Mouse (Mus musculus): ENCODE measurements around the gene Tub. TPM values are rescaled to one million over a fixed set of nuclear protein-coding genes. Genes with fewer than 3 reads are reported as not detected.

The Tub gene
- polyA plus RNA-seq, 1 experiment from 2014 or later: 0.94 TPM

DNA sequence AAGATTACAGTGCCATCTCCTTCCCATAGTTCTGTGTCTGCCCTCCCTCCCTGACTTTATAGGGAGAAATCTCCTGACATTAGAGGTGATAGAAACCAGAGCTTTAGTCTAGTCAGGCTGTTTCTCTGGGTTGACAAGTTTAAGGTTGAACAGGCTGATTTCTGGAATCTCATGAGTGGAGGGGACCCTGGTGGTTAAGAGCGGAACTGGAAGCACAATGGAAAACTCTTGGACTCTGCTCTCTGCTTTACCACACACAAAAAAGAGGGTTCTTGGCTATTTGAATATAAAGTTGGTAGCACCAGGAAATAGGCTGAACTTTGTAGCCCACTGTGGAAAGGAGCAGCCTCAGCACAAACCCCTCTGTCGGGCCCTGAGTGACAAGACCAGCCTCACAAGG lies 81.9 kb downstream of the Tub start:
- WGBS: 64% methylated on average over 2 of the region's 2 CpGs
- H3K4me2 ChIP-seq: no peak overlapping the region
- no peak overlapping the region for H3K9ac ChIP-seq
- H3K36me3 ChIP-seq: no peaks in the 10 kb centered on the region
- H3K27ac ChIP-seq: no peak overlapping the region
- no peak for ATAC-seq (replicated peaks; ENCODE audit: insufficient number of reproducible peaks, insufficient read depth, low FRiP score, low read depth)
- no peaks in the 10 kb centered on the region for H3K9me3 ChIP-seq (replicated peaks)
- no peaks in the 10 kb centered on the region for H3K4me1 ChIP-seq (replicated peaks)
- H3K27me3 ChIP-seq: no peaks in the 10 kb centered on the region
- H3K4me3 ChIP-seq: no peak overlapping the region

DNA sequence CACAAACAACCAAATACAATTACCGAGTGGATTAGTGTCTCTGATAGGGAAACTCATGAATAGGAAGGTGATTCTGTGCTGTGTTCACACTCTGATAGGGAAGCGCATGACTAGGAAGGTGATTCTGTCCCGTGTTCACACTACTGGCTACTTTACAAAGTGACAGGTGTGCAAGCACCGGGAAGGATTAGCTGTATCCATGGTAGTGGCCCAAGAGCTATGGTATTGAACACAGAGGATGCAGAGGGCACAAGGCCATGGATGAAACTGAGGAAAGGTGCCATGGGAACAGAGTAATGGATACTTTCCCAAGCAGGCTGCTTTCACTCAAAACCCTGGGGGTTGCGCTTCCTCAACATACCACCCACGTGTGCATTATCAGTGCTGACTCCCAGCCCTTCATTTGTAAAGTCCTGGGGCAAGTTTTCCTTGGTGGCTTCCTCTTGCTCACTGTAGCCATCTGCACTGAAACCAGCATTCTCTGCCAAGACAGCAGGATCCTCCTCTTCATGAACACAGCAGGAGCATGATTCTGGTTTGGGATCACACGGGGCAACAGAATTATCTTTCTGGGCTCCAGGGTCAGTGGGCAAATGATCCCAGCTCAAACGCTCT lies 88.1 kb downstream of the Tub start:
- no peaks in the 10 kb centered on the region for H3K36me3 ChIP-seq
- H3K9ac ChIP-seq: no peak overlapping the region
- H3K4me1 ChIP-seq (replicated peaks): no peaks in the 10 kb centered on the region
- no peak overlapping the region for H3K4me3 ChIP-seq
- no peak for ATAC-seq (replicated peaks; ENCODE audit: insufficient number of reproducible peaks, insufficient read depth, low FRiP score, low read depth)
- H3K27ac ChIP-seq: no peak overlapping the region
- no peak overlapping the region for H3K4me2 ChIP-seq
- H3K9me3 ChIP-seq (replicated peaks): no peaks in the 10 kb centered on the region
- WGBS: 68% methylated on average over 8 of the region's 8 CpGs
- H3K27me3 ChIP-seq: no peaks in the 10 kb centered on the region

DNA sequence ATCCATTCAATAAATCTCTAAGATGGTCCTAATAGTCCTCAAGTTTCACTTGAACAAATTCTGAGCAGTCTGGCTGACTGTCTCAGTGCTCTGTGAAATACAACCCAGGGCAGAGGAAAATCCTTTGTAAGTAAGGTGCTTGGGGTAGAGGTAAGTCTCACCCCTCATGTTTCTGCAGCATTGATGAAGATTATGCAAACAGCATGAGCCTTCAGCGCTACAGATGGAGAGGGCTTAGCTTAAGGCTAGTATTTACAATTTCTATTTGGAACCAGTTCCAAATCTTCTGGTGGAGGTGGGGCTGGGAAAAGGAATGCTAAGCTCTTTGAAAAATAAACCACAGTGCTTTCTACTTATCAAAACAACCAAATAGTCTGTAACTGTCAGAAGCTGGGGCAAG lies 88.8 kb downstream of the Tub start:
- H3K4me2 ChIP-seq: no peak overlapping the region
- no peak overlapping the region for H3K4me3 ChIP-seq
- no peaks in the 10 kb centered on the region for H3K27me3 ChIP-seq
- H3K9ac ChIP-seq: no peak overlapping the region
- no peaks in the 10 kb centered on the region for H3K36me3 ChIP-seq
- ATAC-seq (replicated peaks; ENCODE audit: insufficient number of reproducible peaks, insufficient read depth, low FRiP score, low read depth): no peak
- H3K4me1 ChIP-seq (replicated peaks): no peaks in the 10 kb centered on the region
- no peak overlapping the region for H3K27ac ChIP-seq
- 34% methylated on average over 1 of the region's 1 CpGs for WGBS
- H3K9me3 ChIP-seq (replicated peaks): no peaks in the 10 kb centered on the region

DNA sequence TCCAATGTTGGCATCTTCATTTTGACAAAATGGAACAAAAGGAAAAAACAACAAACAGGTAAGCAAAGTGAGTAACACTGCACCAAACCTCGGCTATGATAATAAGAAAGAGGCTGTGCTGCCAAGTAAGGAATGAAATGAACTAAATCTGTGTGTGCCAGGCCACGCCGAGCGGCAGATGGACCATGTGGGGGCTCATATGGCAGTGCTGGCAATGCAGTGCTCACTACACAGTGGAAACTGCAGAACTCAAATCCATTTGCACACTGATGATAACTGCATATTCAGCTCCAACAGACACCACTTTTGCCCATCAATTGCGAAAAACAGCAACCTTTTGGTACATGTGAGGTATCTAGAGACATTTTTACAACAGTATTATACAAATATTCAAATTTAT lies 89.3 kb downstream of the Tub start:
- Histone ChIP-seq H3K36me3 (no peaks in the 10 kb centered on the region), H3K4me2 (no peak overlapping the region), H3K9me3 (replicated peaks) (no peaks in the 10 kb centered on the region), H3K27me3 (no peaks in the 10 kb centered on the region), H3K27ac (no peak overlapping the region), H3K4me3 (no peak overlapping the region), H3K9ac (no peak overlapping the region), H3K4me1 (replicated peaks) (no peaks in the 10 kb centered on the region)
- 74% methylated on average over 5 of the region's 5 CpGs for WGBS
- no peak for ATAC-seq (replicated peaks; ENCODE audit: insufficient number of reproducible peaks, insufficient read depth, low FRiP score, low read depth)

DNA sequence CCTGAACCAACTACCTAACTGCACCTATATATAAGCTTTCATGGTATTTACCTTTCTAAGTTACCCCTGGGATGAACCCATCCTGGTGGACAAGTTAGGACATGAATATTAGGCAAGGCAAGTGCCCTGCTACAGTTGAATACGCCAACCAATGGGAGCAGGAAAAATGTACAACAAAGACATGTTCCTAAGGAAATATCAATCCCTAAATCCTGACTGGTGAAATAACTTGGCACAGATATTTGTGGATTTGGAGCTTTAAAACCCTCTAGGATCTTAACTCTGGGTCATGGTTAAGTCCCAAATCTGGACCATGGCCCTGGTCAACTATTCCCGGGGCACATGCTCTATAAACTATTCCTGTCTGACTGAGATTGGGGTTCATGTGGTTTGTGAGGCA lies 95.7 kb downstream of the Tub start:
- ATAC-seq (replicated peaks; ENCODE audit: insufficient number of reproducible peaks, insufficient read depth, low FRiP score, low read depth): no peak
- Histone ChIP-seq H3K27ac (no peak overlapping the region), H3K4me1 (replicated peaks) (no peaks in the 10 kb centered on the region), H3K27me3 (no peaks in the 10 kb centered on the region), H3K9me3 (replicated peaks) (no peaks in the 10 kb centered on the region), H3K4me3 (no peak overlapping the region), H3K36me3 (no peaks in the 10 kb centered on the region), H3K4me2 (no peak overlapping the region), H3K9ac (no peak overlapping the region)
- 89% methylated on average over 2 of the region's 2 CpGs for WGBS

DNA sequence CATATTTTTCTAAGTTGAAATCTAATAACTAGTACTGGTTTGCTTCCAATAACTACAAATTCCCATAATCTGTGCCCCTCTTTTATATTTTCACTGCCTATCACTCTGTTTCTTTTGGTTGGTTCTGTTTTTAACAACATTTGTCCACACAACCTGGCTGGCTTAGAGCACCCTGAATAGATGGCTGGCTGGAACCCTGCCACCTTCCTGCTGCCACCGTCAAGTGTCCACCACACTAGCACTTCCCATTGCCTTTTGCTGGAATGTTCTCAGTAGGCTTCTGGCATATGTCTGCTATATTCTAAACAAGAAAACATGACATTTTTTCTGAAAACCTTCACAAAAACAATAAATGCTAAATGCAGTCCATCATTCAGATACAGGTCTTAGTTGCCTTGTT lies 100.7 kb downstream of the Tub start:
- no peak overlapping the region for H3K27ac ChIP-seq
- H3K9me3 ChIP-seq (replicated peaks): no peaks in the 10 kb centered on the region
- H3K36me3 ChIP-seq: no peaks in the 10 kb centered on the region
- no peak overlapping the region for H3K4me2 ChIP-seq
- WGBS: 56% methylated on average over 1 of the region's 1 CpGs
- ATAC-seq (replicated peaks; ENCODE audit: insufficient number of reproducible peaks, insufficient read depth, low FRiP score, low read depth): no peak
- H3K4me3 ChIP-seq: no peak overlapping the region
- no peaks in the 10 kb centered on the region for H3K4me1 ChIP-seq (replicated peaks)
- no peak overlapping the region for H3K9ac ChIP-seq
- H3K27me3 ChIP-seq: no peaks in the 10 kb centered on the region

DNA sequence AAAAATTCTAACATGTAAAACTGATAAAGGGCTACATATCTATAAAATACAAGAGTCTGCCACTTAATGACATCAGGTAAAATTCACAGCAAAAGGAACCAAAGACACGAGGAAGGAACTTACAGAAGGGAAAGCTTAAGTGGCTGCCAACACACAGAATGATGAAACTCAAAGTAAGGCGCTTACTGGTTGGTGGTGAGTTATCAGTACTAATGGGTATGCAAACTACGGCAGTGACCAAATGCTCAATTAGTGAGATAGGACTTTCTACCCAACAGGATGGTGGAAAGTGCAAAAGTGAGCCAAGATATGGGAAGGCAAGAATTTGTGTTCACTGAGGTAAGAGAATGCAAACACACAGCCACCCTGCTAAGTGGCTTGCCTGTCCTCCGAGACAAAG lies 109.4 kb downstream of the Tub start:
- Histone ChIP-seq H3K4me2 (no peak overlapping the region), H3K9ac (no peak overlapping the region), H3K4me3 (no peak overlapping the region), H3K27ac (no peak overlapping the region), H3K4me1 (replicated peaks) (no peaks in the 10 kb centered on the region), H3K27me3 (no peaks in the 10 kb centered on the region), H3K36me3 (no peaks in the 10 kb centered on the region), H3K9me3 (replicated peaks) (no peaks in the 10 kb centered on the region)
- WGBS: 73% methylated on average over 4 of the region's 4 CpGs
- no peak for ATAC-seq (replicated peaks; ENCODE audit: insufficient number of reproducible peaks, insufficient read depth, low FRiP score, low read depth)

DNA sequence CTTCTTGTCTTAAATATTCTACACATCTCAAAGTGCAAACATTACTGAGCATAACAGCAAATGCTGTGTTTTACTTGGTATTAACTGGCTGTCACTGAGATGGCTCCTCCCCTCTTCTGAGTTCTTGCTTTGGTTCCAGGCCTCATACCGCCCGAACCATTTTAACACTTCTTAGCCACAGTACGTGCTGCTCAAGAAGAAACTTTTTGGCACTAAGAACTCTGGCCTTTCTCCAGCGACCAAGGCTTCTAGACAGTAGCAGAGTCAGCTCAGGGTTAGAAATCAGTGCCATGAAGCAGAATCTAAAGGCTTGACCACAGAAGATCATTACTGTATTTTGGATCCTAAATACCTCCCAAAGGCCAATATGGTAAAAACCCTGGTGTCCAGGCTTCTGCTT lies 119.5 kb downstream of the Tub start:
- Histone ChIP-seq H3K4me3 (no peak overlapping the region), H3K27ac (no peak overlapping the region), H3K9ac (no peak overlapping the region), H3K27me3 (no peaks in the 10 kb centered on the region), H3K4me2 (no peak overlapping the region), H3K36me3 (no peaks in the 10 kb centered on the region), H3K9me3 (replicated peaks) (no peaks in the 10 kb centered on the region), H3K4me1 (replicated peaks) (no peaks in the 10 kb centered on the region)
- no peak for ATAC-seq (replicated peaks; ENCODE audit: insufficient number of reproducible peaks, insufficient read depth, low FRiP score, low read depth)
- 63% methylated on average over 4 of the region's 4 CpGs for WGBS

DNA sequence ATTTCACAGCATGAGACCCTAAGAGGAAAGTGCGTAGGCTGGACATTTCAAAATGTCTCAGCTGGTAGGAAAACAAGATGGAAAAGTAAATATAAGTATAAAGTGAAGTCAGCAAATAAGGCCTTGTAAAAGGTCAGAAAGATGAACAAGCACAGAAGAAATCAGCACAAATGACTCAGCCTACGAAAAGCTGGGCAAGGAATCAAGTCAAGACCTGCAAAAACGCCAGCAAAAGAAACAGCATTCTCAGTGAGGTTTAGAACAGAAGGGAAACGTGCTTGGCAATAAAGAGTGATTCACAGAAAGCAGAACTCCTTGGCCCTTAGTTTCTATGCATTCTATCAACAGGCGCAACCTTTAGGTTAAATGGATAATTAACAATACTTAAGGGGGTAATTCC lies 122.2 kb downstream of the Tub start:
- Histone ChIP-seq H3K27me3 (no peaks in the 10 kb centered on the region), H3K27ac (no peak overlapping the region)

DNA sequence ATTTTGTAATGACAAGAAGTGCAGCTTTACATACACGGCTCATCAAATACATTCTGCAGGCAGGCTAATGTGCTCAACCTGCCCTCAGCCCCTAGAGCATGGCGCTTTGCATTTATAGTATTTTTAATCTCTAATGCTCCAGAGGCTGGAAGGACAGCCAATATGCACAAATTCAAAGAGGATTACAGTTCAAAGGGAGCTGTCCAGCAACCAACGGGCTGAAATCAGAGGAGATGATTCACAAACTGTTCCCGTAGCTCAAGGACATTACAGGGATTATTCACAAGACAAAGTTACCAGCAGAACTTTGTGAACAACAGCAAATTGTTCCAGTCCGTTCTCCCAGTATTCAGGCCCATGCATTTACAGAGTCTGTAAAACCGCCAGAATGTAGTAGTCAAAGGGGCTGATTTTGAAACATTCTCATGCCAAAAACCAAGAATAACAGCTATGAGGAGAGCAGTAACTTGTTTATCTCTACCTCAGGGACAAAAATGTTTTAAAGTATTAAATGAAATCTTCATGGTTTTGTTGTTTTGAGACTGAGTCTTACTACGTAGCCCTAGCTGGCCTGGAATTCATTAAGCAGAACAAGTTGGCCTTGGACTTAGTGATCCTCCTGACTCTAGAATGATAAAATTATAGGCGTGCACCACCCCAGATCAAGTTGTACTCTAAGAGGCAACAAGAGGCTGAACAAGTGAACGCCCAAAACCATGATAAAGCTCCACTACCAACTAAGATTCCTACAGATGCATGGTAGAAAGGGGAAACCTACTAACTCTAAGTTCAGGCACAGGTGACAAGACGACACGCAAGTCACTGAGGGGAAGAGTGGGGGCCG lies 132.4 kb downstream of the Tub start:
- H3K9me3 ChIP-seq (replicated peaks): no peaks in the 10 kb centered on the region
- no peak for ATAC-seq (replicated peaks; ENCODE audit: insufficient number of reproducible peaks, insufficient read depth, low FRiP score, low read depth)
- H3K27ac ChIP-seq: no peak overlapping the region
- H3K36me3 ChIP-seq: no peaks in the 10 kb centered on the region
- WGBS: 20% methylated on average over 12 of the region's 12 CpGs
- peak overlapping the region; percentile 67 for H3K4me2 ChIP-seq
- H3K27me3 ChIP-seq: peaks cover 20% of the 10 kb centered on the region
- H3K4me3 ChIP-seq: peak overlapping the region; percentile 46
- no peak overlapping the region for H3K9ac ChIP-seq
- peaks cover 6% of the 10 kb centered on the region for H3K4me1 ChIP-seq (replicated peaks)

More for the DNA sequence above, 122.2 kb downstream of the Tub start:
- Histone ChIP-seq H3K4me1 (replicated peaks) (no peaks in the 10 kb centered on the region), H3K9ac (no peak overlapping the region), H3K4me3 (no peak overlapping the region), H3K36me3 (no peaks in the 10 kb centered on the region), H3K9me3 (replicated peaks) (no peaks in the 10 kb centered on the region), H3K4me2 (no peak overlapping the region)
- no peak for ATAC-seq (replicated peaks; ENCODE audit: insufficient number of reproducible peaks, insufficient read depth, low FRiP score, low read depth)
- 70% methylated on average over 5 of the region's 5 CpGs for WGBS

DNA sequence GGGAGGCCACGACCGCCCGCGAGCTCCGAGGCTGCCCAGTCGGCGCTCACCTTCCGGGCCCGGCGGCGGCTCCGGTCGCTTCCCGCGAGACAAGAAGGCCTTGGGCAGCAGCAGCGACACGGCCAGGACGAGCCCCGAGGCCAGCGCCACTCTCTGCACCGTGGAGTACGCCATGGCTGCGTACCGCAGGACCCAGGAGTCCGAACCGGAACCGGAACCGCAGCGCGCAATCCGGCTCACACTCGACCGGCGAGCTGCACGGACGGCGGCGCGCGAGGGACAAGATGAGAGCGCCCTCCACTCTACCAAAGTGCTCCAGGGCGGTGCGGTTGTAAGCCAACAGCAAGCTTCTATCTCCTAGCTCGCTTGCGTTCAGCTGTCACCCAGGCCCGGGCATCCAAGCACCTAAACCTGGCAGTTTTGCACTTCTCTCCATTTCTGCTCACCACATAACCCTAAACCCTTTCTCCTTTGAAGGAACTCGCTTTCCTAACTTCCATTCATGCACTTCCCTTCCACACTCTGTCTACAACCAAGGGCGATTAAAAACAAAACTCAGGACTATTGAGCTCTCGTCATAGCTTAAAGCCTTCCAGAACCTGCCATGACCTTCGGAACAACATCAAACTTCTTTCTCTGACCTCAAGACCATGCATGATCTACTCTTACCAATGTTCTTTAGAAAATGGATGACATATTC lies 133.1 kb downstream of the Tub start, which contains the start of gene Ric3:
Gene Ric3, minus strand, starts transcription at position 219 of the 700 bp plus-strand sequence.
- no peak; the same call in 1 of the 2 replicates for ATAC-seq (replicated peaks; ENCODE audit: insufficient number of reproducible peaks, insufficient read depth, low FRiP score, low read depth)
- 5% methylated on average over 50 of the region's 50 CpGs for WGBS
- Histone ChIP-seq H3K9me3 (replicated peaks) (no peaks in the 10 kb centered on the region), H3K4me2 (peak within 1 kb of the TSS; percentile 67), H3K4me1 (replicated peaks) (peaks cover 6% of the 10 kb centered on the region), H3K36me3 (no peaks in the 10 kb centered on the region), H3K27ac (no peak within 1 kb of the TSS), H3K9ac (no peak within 1 kb of the TSS), H3K4me3 (peak within 1 kb of the TSS; percentile 46), H3K27me3 (peaks cover 20% of the 10 kb centered on the region)
